Mouse (Mus musculus): ENCODE results near the gene 1700010B08Rik. TPM values are rescaled to one million over a fixed set of nuclear protein-coding genes. Genes with fewer than 3 reads are reported as not detected.
"Not testable (repeated sequence)": the region's sequence is repeated elsewhere in the genome, so short reads cannot be mapped to it uniquely, and the experiment has no call there.

The 1700010B08Rik gene
- total and polyA plus RNA-seq, 3 experiments, result 0.29 TPM; not detected in 2

- intact Hi-C loops (cut with DNase I), result no loop called here
- TF ChIP-seq CTCF (IDR thresholded peaks at IDR 0.05), result no peak
- no peak for TF ChIP-seq POLR2A (IDR thresholded peaks at IDR 0.05; ENCODE audit: insufficient read depth, low read depth, low read length)
- no peak for TF ChIP-seq EP300 (IDR thresholded peaks at IDR 0.05; ENCODE audit: insufficient read depth, low read depth, low read length)
- no peak overlapping the region for H3K9ac ChIP-seq (ENCODE audit: low read depth, low read length)
- DNase-seq, result no peak
- H3K36me3 ChIP-seq (ENCODE audit: control insufficient read depth, insufficient read depth, low read length), result peaks cover 2% of the 10 kb centered on the region
- H3K4me1 ChIP-seq (ENCODE audit: control insufficient read depth, insufficient read depth, low read length), result peaks cover 8% of the 10 kb centered on the region
- no peaks in the 10 kb centered on the region for H3K27me3 ChIP-seq (ENCODE audit: control insufficient read depth, insufficient read depth, low read length)
- H3K27ac ChIP-seq, result no peak overlapping the region
- WGBS, result 45% methylated on average over 3 of the region's 3 CpGs
- H3K4me3 ChIP-seq, result no peak overlapping the region
- H3K79me2 ChIP-seq (replicated peaks; ENCODE audit: control insufficient read depth, insufficient read depth, low read length), result no peaks in the 10 kb centered on the region
These were observed 20.4 kb upstream of the 1700010B08Rik start for GRCm38 (mm10) chr2:173698850-173699249.

GRCm38 (mm10) chr2:173702096-173702866 lies 16.9 kb upstream of the 1700010B08Rik start:
- H3K4me3 ChIP-seq, result no peak overlapping the region
- H3K27me3 ChIP-seq (ENCODE audit: control insufficient read depth, insufficient read depth, low read length), result no peaks in the 10 kb centered on the region
- 35% methylated on average over 16 of the region's 16 CpGs for WGBS
- no peak for TF ChIP-seq EP300 (IDR thresholded peaks at IDR 0.05; ENCODE audit: insufficient read depth, low read depth, low read length)
- no peak for TF ChIP-seq CTCF (IDR thresholded peaks at IDR 0.05)
- TF ChIP-seq POLR2A (IDR thresholded peaks at IDR 0.05; ENCODE audit: insufficient read depth, low read depth, low read length), result no peak
- peaks cover 9% of the 10 kb centered on the region for H3K4me1 ChIP-seq (ENCODE audit: control insufficient read depth, insufficient read depth, low read length)
- H3K36me3 ChIP-seq (ENCODE audit: control insufficient read depth, insufficient read depth, low read length), result peaks cover 2% of the 10 kb centered on the region
- peak; percentile 23 to 30 for DNase-seq
- H3K9ac ChIP-seq (ENCODE audit: low read depth, low read length), result no peak overlapping the region
- H3K79me2 ChIP-seq (replicated peaks; ENCODE audit: control insufficient read depth, insufficient read depth, low read length), result no peaks in the 10 kb centered on the region
- peak overlapping the region; percentile 54; the same call in 1 of the 2 replicates for H3K27ac ChIP-seq
- intact Hi-C loops (cut with DNase I), result no loop called here

GRCm38 (mm10) chr2:173702867-173703237 lies 16.4 kb upstream of the 1700010B08Rik start:
- no peak overlapping the region for H3K9ac ChIP-seq (ENCODE audit: low read depth, low read length)
- TF ChIP-seq CTCF (IDR thresholded peaks at IDR 0.05) (no peak), EP300 (IDR thresholded peaks at IDR 0.05; ENCODE audit: insufficient read depth, low read depth, low read length) (no peak), POLR2A (IDR thresholded peaks at IDR 0.05; ENCODE audit: insufficient read depth, low read depth, low read length) (no peak)
- no peaks in the 10 kb centered on the region for H3K27me3 ChIP-seq (ENCODE audit: control insufficient read depth, insufficient read depth, low read length)
- H3K4me3 ChIP-seq, result no peak overlapping the region
- peak overlapping the region; percentile 54; the same call in 1 of the 2 replicates for H3K27ac ChIP-seq
- intact Hi-C loops (cut with DNase I), result no loop called here
- peaks cover 2% of the 10 kb centered on the region for H3K36me3 ChIP-seq (ENCODE audit: control insufficient read depth, insufficient read depth, low read length)
- H3K79me2 ChIP-seq (replicated peaks; ENCODE audit: control insufficient read depth, insufficient read depth, low read length), result no peaks in the 10 kb centered on the region
- WGBS, result 66% methylated on average over 12 of the region's 12 CpGs
- H3K4me1 ChIP-seq (ENCODE audit: control insufficient read depth, insufficient read depth, low read length), result peaks cover 9% of the 10 kb centered on the region
- no peak for DNase-seq

GRCm38 (mm10) chr2:173705827-173706551 lies 13.2 kb upstream of the 1700010B08Rik start:
- no peaks in the 10 kb centered on the region for H3K79me2 ChIP-seq (replicated peaks; ENCODE audit: control insufficient read depth, insufficient read depth, low read length)
- DNase-seq, result peak in 1 of 2 experiments; percentile 27
- intact Hi-C loops (cut with DNase I), result no loop called here
- H3K9ac ChIP-seq (ENCODE audit: low read depth, low read length), result no peak overlapping the region
- 69% methylated on average over 15 of the region's 15 CpGs for WGBS
- peaks cover 9% of the 10 kb centered on the region for H3K4me1 ChIP-seq (ENCODE audit: control insufficient read depth, insufficient read depth, low read length)
- H3K36me3 ChIP-seq (ENCODE audit: control insufficient read depth, insufficient read depth, low read length), result peaks cover 2% of the 10 kb centered on the region
- H3K4me3 ChIP-seq, result no peak overlapping the region
- TF ChIP-seq CTCF (IDR thresholded peaks at IDR 0.05), result no peak
- no peak for TF ChIP-seq EP300 (IDR thresholded peaks at IDR 0.05; ENCODE audit: insufficient read depth, low read depth, low read length)
- no peak for TF ChIP-seq POLR2A (IDR thresholded peaks at IDR 0.05; ENCODE audit: insufficient read depth, low read depth, low read length)
- H3K27me3 ChIP-seq (ENCODE audit: control insufficient read depth, insufficient read depth, low read length), result no peaks in the 10 kb centered on the region
- H3K27ac ChIP-seq, result no peak overlapping the region

GRCm38 (mm10) chr2:173707626-173708025 lies 11.6 kb upstream of the 1700010B08Rik start:
- H3K9ac ChIP-seq (ENCODE audit: low read depth, low read length); DNase-seq; H3K4me3 ChIP-seq; H3K4me1 ChIP-seq (ENCODE audit: control insufficient read depth, insufficient read depth, low read length); H3K79me2 ChIP-seq (replicated peaks; ENCODE audit: control insufficient read depth, insufficient read depth, low read length); H3K27me3 ChIP-seq (ENCODE audit: control insufficient read depth, insufficient read depth, low read length); H3K36me3 ChIP-seq (ENCODE audit: control insufficient read depth, insufficient read depth, low read length); H3K27ac ChIP-seq: not testable (repeated sequence)
- intact Hi-C loops (cut with DNase I), result loop anchor here (1.0 kb wide), 1 partner anchor 90 kb away; no protein-coding TSS in a partner anchor

- 76% methylated on average over 6 of the region's 6 CpGs for WGBS
- no peaks in the 10 kb centered on the region for H3K79me2 ChIP-seq (replicated peaks; ENCODE audit: control insufficient read depth, insufficient read depth, low read length)
- DNase-seq, result no peak
- no peak overlapping the region for H3K4me3 ChIP-seq
- H3K4me1 ChIP-seq (ENCODE audit: control insufficient read depth, insufficient read depth, low read length), result peaks cover 1% of the 10 kb centered on the region; the same call in 1 of the 2 replicates
- intact Hi-C loops (cut with DNase I), result no loop called here
- no peak for TF ChIP-seq EP300 (IDR thresholded peaks at IDR 0.05; ENCODE audit: insufficient read depth, low read depth, low read length)
- no peak for TF ChIP-seq CTCF (IDR thresholded peaks at IDR 0.05)
- no peak for TF ChIP-seq POLR2A (IDR thresholded peaks at IDR 0.05; ENCODE audit: insufficient read depth, low read depth, low read length)
- no peak overlapping the region for H3K9ac ChIP-seq (ENCODE audit: low read depth, low read length)
- no peaks in the 10 kb centered on the region for H3K27me3 ChIP-seq (ENCODE audit: control insufficient read depth, insufficient read depth, low read length)
- no peaks in the 10 kb centered on the region for H3K36me3 ChIP-seq (ENCODE audit: control insufficient read depth, insufficient read depth, low read length)
- no peak overlapping the region for H3K27ac ChIP-seq
These were observed 9.0 kb upstream of the 1700010B08Rik start for GRCm38 (mm10) chr2:173710193-173710592.

Data from heart, adult 2 months (tissue).